Mouse (Mus musculus) adrenal gland, adult 18-20 months (tissue): ENCODE data around the gene Prdm16. TPM values are rescaled to one million over a fixed set of nuclear protein-coding genes. Genes with fewer than 3 reads are reported as not detected.

Source experiments
- DNase-seq, 2 experiments: peaks; one replicate each; pipeline ENCODE4 v3.0.0; 2021 to 2022; ENCODE audit warnings: low spot score in 2 of 2
- total RNA-seq, 2 experiments: library from RNA; stranded (reverse); gene quantifications; 1 replicate in 1 of 2; 2 replicates in 1 of 2; pipeline ENCODE4 v1.2.3; 2021

The Prdm16 gene
- total RNA-seq, 2 experiments from 2014 or later = 4.3 to 7.6 TPM

DNA sequence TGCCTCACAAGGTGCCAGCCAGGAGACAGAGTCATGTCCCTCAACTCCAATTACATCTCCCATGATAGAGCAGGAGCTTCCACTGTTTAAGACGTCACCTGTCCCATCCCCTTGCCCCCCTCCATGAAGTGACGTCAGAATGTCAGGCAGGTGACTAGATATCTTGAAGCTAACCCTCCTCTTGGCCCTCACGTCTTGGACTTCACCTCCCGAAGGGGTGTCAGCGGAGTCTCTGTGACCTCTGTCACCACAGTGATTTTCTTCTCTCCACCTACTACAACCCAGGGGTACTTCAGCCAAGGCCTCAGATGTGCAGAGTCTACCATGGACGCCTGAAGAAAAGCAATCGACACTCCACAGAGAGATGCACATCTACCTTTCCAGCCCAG lies 32.2 kb downstream of the Prdm16 start:
- no peak for DNase-seq

DNA sequence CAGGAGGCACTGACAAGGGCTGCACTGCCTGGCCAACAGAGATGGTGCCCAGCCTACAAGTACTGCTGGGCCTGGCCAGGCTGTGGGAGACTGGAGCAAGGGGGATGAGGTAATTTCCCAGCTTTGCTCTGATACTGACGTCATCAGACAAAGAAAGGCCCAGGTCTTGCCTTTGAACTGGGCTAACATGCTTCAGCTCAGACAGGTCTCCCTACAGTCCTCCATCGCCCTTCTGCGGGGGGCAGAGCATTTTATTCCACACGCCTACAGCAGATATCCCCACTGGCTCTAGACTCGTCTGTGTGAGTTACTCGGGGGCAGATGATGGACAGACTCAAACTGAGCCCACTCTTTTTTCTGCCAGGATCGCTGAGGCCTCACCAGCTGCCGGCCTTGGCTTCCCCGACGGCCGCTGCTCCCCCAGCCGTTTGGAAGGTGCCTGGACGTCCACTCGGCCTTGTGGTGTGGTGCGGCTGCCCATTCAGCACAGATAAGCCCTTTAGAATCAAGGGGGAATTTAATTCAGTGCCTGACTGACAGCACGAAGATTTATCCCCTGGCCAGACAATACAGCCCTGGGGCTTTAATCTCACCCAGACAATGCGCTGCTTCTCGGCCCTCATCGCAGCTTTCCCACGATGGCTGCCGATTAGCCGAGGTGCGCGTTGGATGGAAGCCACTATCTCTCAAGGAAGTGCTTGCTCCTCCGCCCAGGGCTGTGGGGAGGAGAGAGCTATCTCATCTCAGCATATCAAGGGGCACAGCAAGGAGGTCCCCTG lies 32.8 kb downstream of the Prdm16 start:
- DNase-seq = no peak

GRCm38 (mm10) chr4:154602409-154602808 lies 34.3 kb downstream of the Prdm16 start:
- DNase-seq = no peak

GRCm38 (mm10) chr4:154601006-154601405 lies 35.7 kb downstream of the Prdm16 start:
- no peak for DNase-seq

DNA sequence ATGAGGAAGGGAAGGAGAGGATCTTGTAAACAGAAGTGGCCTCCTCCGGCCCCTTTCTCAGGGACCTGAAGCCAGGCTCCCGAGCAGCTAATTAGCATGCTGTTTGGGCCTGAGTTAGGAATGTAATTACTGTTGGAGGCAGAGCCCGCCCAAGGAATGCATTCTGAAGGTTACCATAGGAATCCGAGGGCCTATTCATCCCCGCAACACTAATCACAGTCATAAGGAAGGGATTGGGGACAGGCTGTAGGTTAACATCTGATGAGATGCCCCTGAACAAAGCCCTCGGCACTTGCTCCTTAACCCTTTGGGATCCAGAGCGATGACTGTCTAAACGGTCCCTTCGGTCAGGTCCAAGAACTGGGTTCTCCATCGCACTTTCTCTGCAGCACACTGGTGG lies 36.7 kb downstream of the Prdm16 start:
- no peak for DNase-seq

- no peak for DNase-seq
Observed at GRCm38 (mm10) chr4:154598357-154598756, 38.3 kb downstream of the Prdm16 start.

GRCm38 (mm10) chr4:154596805-154597204 lies 39.9 kb downstream of the Prdm16 start:
- DNase-seq = no peak

- no peak for DNase-seq
Observed at GRCm38 (mm10) chr4:154594761-154595556, 41.7 kb downstream of the Prdm16 start.

DNA sequence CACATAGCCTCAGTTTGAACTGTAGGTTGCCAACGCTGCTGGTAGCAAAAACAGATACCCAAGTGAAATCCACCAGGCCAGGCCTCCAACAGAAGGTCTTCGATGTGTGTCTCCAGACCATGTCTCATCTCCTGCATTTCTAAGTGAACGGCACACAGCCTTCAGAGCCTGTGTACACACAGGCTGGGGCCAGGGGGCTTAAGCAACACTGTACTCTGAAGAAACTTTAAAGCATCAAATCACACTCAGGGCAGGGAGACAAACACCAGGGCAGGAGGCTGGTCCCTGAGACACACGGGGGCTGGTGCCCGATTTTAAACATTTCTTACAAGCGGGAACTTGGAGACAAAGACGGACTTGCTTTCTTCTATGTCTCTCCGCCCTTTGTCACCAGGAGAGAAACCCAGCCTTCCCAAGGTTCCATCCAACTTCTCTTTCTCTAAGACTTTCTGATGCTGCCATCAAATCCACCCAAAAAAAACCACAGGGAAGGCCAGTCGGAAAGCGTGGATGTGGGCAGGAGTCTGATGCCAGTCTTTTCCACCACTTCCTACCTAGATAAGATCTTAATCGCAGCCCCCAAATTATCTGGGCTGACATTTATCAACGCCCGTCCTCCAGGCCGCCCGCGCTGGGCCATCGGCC lies 42.4 kb downstream of the Prdm16 start:
- no peak for DNase-seq

GRCm38 (mm10) chr4:154592562-154592961 lies 44.1 kb downstream of the Prdm16 start:
- DNase-seq = no peak

DNA sequence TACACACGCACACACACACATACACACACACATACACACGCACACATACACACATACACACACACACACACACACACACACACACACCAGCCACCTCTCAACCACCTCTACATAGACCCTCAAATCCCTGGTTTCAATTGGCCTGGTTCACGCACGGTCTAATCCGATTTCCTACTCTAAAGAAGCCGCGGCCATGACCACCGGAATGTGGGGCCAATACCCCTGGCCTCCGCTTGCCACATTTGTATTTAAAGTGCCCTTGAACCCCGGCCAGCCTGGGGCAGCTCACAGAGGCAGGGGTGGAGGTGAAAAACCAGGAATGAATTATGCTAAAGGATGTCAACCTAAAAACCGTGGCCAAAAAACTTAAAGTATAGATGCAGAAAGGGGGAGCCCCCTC lies 45.8 kb downstream of the Prdm16 start:
- no peak for DNase-seq

GRCm38 (mm10) chr4:154586334-154586733 lies 50.3 kb downstream of the Prdm16 start:
- no peak for DNase-seq

- DNase-seq = no peak
Observed at GRCm38 (mm10) chr4:154585779-154586178, 50.9 kb downstream of the Prdm16 start.

- no peak for DNase-seq
Observed at GRCm38 (mm10) chr4:154583712-154584111, 53.0 kb downstream of the Prdm16 start.

- DNase-seq = no peak
Observed at GRCm38 (mm10) chr4:154582607-154583236, 54.0 kb downstream of the Prdm16 start.

- no peak for DNase-seq
Observed at GRCm38 (mm10) chr4:154581261-154581886, 55.3 kb downstream of the Prdm16 start.

DNA sequence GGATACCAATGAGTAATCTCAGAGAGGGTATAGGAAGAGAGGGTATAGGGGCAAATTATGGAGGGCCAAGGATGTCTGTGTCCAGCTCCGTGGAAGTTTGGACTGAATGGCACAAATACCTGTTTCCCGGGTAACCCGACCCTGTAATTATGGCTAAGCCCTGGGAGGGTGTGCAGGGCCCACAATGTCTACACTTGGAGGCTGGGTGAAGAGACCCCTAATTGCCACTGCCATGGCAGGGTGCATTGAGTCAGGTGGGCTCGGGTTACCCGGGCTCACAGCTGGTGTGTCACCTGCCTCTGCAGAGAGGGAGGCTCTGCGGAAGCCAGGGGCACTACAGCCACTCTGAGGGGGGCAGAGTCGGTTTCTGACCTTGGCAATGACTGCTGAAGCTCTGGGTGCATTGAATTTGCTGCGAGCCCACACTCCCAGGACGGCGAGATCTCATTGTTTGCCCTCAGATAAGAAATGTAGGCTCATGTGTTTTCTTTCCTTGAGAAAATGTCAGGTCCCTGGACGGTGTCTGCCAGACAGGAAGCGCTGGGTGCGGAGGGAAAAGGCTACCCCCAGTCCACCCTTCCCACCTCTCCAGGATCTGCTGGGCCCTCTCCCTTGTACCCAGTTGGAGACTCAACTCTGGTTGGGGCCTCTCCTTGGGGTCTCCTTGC lies 62.3 kb downstream of the Prdm16 start:
- no peak for DNase-seq

DNA sequence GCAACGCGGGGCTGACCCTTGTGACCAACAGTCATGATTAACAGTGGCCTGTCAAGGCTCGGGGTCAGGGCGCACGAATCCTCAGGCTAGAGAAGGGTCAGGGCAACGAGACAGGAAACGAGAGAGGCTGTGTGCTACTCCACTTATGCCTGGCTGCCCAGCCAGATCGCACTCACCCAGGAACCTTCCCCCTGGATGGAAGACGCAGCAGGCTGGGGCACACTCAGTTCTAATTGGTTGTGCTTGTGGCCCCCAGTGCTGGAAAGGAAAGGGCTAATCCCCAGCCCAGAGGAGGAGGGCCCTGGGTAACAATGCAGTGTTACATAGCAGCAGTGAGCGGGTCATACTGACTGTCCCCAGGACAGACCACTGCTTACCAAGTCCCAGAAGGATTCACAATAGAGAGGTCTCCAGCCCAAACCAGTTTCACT lies 66.2 kb downstream of the Prdm16 start:
- DNase-seq = no peak

DNA sequence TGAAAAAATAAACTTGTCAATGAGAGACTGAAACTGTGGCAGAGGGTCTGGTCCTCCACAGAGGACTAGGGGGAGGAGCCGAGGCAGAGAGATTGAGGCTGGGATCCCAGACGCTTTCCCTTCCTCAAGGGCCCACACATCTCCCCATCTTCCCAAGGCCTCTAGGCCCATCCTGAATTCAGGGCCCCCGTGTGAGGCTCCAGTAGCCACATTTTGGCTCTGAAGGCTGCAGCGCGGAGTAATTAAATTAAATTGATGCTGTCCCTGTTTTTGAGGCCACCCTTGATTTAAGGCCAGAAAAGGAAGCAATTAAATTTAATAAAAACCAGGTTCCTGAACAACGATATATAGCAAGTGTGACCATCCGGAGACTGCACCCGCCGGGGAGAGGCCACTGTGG lies 66.8 kb downstream of the Prdm16 start:
- no peak for DNase-seq

DNA sequence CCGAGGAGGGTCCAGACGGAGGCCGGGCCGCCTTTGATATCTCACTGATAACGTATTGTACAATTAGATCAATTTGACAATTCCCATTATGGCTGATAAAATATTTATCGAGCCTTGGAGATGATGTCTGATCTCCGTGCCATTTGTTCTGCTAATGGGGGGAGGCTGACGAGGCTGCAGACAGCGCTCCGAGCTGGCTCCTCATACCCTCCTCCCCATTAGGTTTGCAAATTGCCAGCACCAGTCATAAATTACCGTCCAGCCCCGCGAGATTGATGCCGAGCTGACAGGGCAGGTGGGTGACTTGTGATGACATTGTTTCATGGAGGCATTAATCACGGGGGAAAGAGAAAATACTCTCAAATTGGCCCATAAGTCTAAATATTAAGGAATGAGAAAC lies 67.9 kb downstream of the Prdm16 start:
- no peak for DNase-seq
